Mouse (Mus musculus) cortical plate, adult 2 months (tissue): Measurements from ENCODE around the gene Rassf7.

Source experiments
- CTCF ChIP-seq: fragments of 200-500 bp; IDR thresholded peaks from 2 replicates; pipeline ENCODE4 v1.5.1; 2011; ENCODE audit warnings: mild to moderate bottlenecking, control low read depth, low read length; ENCODE audit not compliant: insufficient read depth; ENCODE audit errors: extremely low read depth
- POLR2A ChIP-seq: fragments of 200-500 bp; IDR thresholded peaks from 2 replicates; pipeline ENCODE4 v1.6.1; 2011; ENCODE audit warnings: mild to moderate bottlenecking, low read length, control low read depth; ENCODE audit not compliant: insufficient read depth; ENCODE audit errors: extremely low read depth

DNA sequence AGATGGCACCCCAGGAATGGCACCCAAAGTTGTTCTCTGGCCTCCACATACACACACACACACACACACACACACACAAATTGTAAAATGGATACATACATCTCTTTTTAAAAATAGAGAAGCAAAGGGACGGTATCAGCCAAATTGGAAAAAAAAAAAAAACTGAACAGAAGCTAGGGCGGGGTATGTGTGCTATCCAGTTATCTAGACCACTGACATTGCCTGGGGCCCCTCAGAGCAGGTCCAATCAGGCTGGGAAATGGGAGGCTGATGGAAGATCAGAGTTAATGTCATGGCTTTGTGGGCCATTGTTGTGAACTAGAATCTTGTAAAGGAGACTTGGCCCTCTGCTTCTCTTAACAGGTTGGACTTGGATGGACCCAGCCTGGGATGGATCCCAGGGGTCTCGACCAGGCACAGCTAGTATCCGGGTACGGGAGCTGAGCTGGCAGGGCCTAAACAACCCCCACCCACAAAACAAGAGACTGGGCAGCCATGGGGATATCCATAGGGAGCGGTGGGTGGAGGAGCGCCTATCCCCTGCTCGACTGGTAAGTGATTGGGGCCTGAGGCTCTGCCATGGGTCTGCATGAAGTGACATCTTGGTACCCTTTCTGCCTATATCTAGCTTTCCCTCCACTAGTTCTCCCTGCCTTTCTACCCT, 18.9 kb upstream of the Rassf7 start:
- TF ChIP-seq POLR2A (no peak), CTCF (no peak)
